Mouse (Mus musculus) CH12.LX (cell line): Measurements from ENCODE around the gene Tiam1. TPM values are rescaled to one million over a fixed set of nuclear protein-coding genes. Genes with fewer than 3 reads are reported as not detected.

Experiments
- DNase-seq: peaks from one replicate; pipeline ENCODE4 v3.0.0-alpha.2; 2013; ENCODE audit errors: extremely low read depth
- H3K27ac ChIP-seq: 2 replicates; pipeline ENCODE4 v1.5.1; 2012; ENCODE audit warnings: low read depth, mild to moderate bottlenecking, control low read depth, moderate library complexity; ENCODE audit not compliant: insufficient read depth
- H3K27me3 ChIP-seq: replicated peaks from 2 replicates; pipeline ENCODE3; 2012; ENCODE audit warnings: inconsistent platforms
- H3K36me3 ChIP-seq, 2 experiments: replicated peaks in 1 of 2; 2 replicates each; pipeline versions ENCODE3 to v1.6.1; 2012; ENCODE audit warnings: inconsistent platforms in 1 of 2, low read length in 1 of 2, mild to moderate bottlenecking in 1 of 2, mixed read lengths in 1 of 2, moderate library complexity in 1 of 2; ENCODE audit not compliant: control insufficient read depth in 1 of 2, insufficient read depth in 1 of 2
- H3K4me1 ChIP-seq, 2 experiments: 2 replicates each; pipeline ENCODE4 v1.6.1; 2012; ENCODE audit warnings: inconsistent platforms in 1 of 2, moderate library complexity in 1 of 2; ENCODE audit not compliant: insufficient read depth in 2 of 2, control insufficient read depth in 1 of 2
- H3K4me2 ChIP-seq: 2 replicates; pipeline ENCODE4 v1.6.1; 2012; ENCODE audit warnings: low read depth, mild to moderate bottlenecking, control low read depth; ENCODE audit not compliant: poor library complexity, insufficient read depth, severe bottlenecking
- H3K4me3 ChIP-seq, 3 experiments: fragments of 150-350 bp in 1 of 3; sonication (generic) in 1 of 3; replicated peaks in 1 of 3; 2 replicates each; pipeline versions ENCODE3 to v1.5.1; 2011 to 2012; ENCODE audit warnings: low read depth in 2 of 3, low read length in 2 of 3, mild to moderate bottlenecking in 2 of 3, moderate library complexity in 2 of 3, control low read depth in 1 of 3, improper control_type of control experiment in 1 of 3, inconsistent platforms in 1 of 3, mixed read lengths in 1 of 3; ENCODE audit not compliant: poor library complexity in 1 of 3
- H3K79me2 ChIP-seq: replicated peaks from 2 replicates; pipeline ENCODE4 v1.6.1; 2012; ENCODE audit warnings: mild to moderate bottlenecking, moderate library complexity; ENCODE audit not compliant: control insufficient read depth, poor library complexity, insufficient read depth, severe bottlenecking; ENCODE audit errors: extremely low read depth
- H3K9ac ChIP-seq: 2 replicates; pipeline ENCODE4 v1.6.1; 2012; ENCODE audit warnings: low read depth, mild to moderate bottlenecking, control low read depth, moderate library complexity; ENCODE audit not compliant: insufficient read depth
- H3K9me3 ChIP-seq: replicated peaks from 2 replicates; pipeline ENCODE3; 2012; ENCODE audit warnings: low read length, inconsistent platforms, mixed read lengths
- CHD1 ChIP-seq: IDR thresholded peaks from 2 replicates; pipeline ENCODE4 v1.6.1; 2012; ENCODE audit warnings: low read depth, low read length, improper control_type of control experiment, inconsistent platforms
- CHD2 ChIP-seq: IDR thresholded peaks from 2 replicates; pipeline ENCODE4 v1.6.1; 2011; ENCODE audit warnings: low read length, improper control_type of control experiment
- CTCF ChIP-seq, 2 experiments: IDR thresholded peaks in 1 of 2; conservative IDR thresholded peaks in 1 of 2; 2 replicates each; pipeline ENCODE4 v1.5.1; 2011 to 2012; ENCODE audit warnings: low read depth in 2 of 2, low read length in 2 of 2, improper control_type of control experiment in 1 of 2, inconsistent platforms in 1 of 2, mild to moderate bottlenecking in 1 of 2, moderate library complexity in 1 of 2
- ELF1 ChIP-seq: IDR thresholded peaks from 2 replicates; pipeline ENCODE4 v1.6.1; 2014; ENCODE audit warnings: low read depth, mild to moderate bottlenecking, inconsistent platforms, low read length, improper control_type of control experiment
- EP300 ChIP-seq: IDR thresholded peaks from 2 replicates; pipeline ENCODE4 v1.6.1; 2011; ENCODE audit warnings: low read length, improper control_type of control experiment
- ETS1 ChIP-seq: conservative IDR thresholded peaks from 2 replicates; pipeline ENCODE4 v1.6.1; 2012; ENCODE audit warnings: low read depth, mild to moderate bottlenecking, inconsistent platforms, low read length, improper control_type of control experiment, moderate library complexity
- GABPA ChIP-seq: IDR thresholded peaks from 2 replicates; pipeline ENCODE4 v1.6.1; 2012; ENCODE audit warnings: low read depth, low read length, improper control_type of control experiment, inconsistent platforms; ENCODE audit not compliant: insufficient replicate concordance
- HCFC1 ChIP-seq: IDR thresholded peaks from 2 replicates; pipeline ENCODE4 v1.6.1; 2012; ENCODE audit warnings: low read depth, mild to moderate bottlenecking, inconsistent platforms, low read length, improper control_type of control experiment
- IRF4 ChIP-seq: IDR thresholded peaks from 2 replicates; pipeline ENCODE4 v1.6.1; 2014; ENCODE audit warnings: low read depth, mild to moderate bottlenecking, inconsistent platforms, low read length, improper control_type of control experiment
- JUND ChIP-seq: conservative IDR thresholded peaks from 2 replicates; pipeline ENCODE4 v1.6.1; 2011; ENCODE audit warnings: low read depth, low read length, improper control_type of control experiment
- MAX ChIP-seq: IDR thresholded peaks from 2 replicates; pipeline ENCODE4 v1.6.1; 2011; ENCODE audit warnings: low read length, improper control_type of control experiment
- MAZ ChIP-seq: IDR thresholded peaks from 2 replicates; pipeline ENCODE4 v1.6.1; 2012; ENCODE audit warnings: low read depth, mild to moderate bottlenecking, inconsistent platforms, low read length, improper control_type of control experiment, moderate library complexity
- MXI1 ChIP-seq: IDR thresholded peaks from 2 replicates; pipeline ENCODE4 v1.6.1; 2011; ENCODE audit warnings: mild to moderate bottlenecking, low read depth, low read length, improper control_type of control experiment
- NRF1 ChIP-seq: IDR thresholded peaks from 2 replicates; pipeline ENCODE4 v1.6.1; 2014; ENCODE audit warnings: low read depth, mild to moderate bottlenecking, inconsistent platforms, low read length, improper control_type of control experiment, moderate library complexity
- POLR2AphosphoS2 ChIP-seq: IDR thresholded peaks from 2 replicates; pipeline ENCODE4 v1.6.1; 2011; ENCODE audit warnings: low read depth, low read length, improper control_type of control experiment
- RAD21 ChIP-seq: IDR thresholded peaks from 2 replicates; pipeline ENCODE4 v1.6.1; 2011; ENCODE audit warnings: low read depth, mild to moderate bottlenecking, low read length, improper control_type of control experiment, moderate library complexity
- RCOR1 ChIP-seq: conservative IDR thresholded peaks from 2 replicates; pipeline ENCODE4 v1.6.1; 2012; ENCODE audit warnings: low read depth, mild to moderate bottlenecking, inconsistent platforms, low read length, improper control_type of control experiment
- SIN3A ChIP-seq: IDR thresholded peaks from 2 replicates; pipeline ENCODE4 v1.6.1; 2012; ENCODE audit warnings: low read length, improper control_type of control experiment, inconsistent platforms
- SMC3 ChIP-seq: IDR thresholded peaks from 2 replicates; pipeline ENCODE4 v1.6.1; 2011; ENCODE audit warnings: low read depth, low read length, improper control_type of control experiment
- TBP ChIP-seq: conservative IDR thresholded peaks from 2 replicates; pipeline ENCODE4 v1.6.1; 2011; ENCODE audit warnings: low read depth, low read length, improper control_type of control experiment
- TCF12 ChIP-seq: IDR thresholded peaks from 2 replicates; pipeline ENCODE4 v1.6.1; 2014; ENCODE audit warnings: low read depth, mild to moderate bottlenecking, inconsistent platforms, low read length, improper control_type of control experiment
- UBTF ChIP-seq: IDR thresholded peaks from 2 replicates; pipeline ENCODE4 v1.6.1; 2012; ENCODE audit warnings: low read depth, mild to moderate bottlenecking, inconsistent platforms, low read length, improper control_type of control experiment, moderate library complexity
- USF2 ChIP-seq: conservative IDR thresholded peaks from 2 replicates; pipeline ENCODE4 v1.6.1; 2011; ENCODE audit warnings: low read depth, low read length, improper control_type of control experiment
- ZKSCAN1 ChIP-seq: IDR thresholded peaks from 2 replicates; pipeline ENCODE4 v1.6.1; 2012; ENCODE audit warnings: low read depth, inconsistent platforms, low read length, improper control_type of control experiment, borderline replicate concordance
- dilution Hi-C: fragments of 300-500 bp; cut with MboI; formaldehyde crosslinking; loops from 2 replicates; pipeline ENCODE4 v1.14.3; 2020; ENCODE audit warnings: low sequenced_read_pairs; ENCODE audit not compliant: extremely low pct_unique_long_range_greater_than_20kb, extremely low pct_ligation_motif_present
- in situ Hi-C: fragments of 300-500 bp; cut with MboI; formaldehyde crosslinking; loops from 3 replicates; pipeline ENCODE4 v1.14.3; 2019; ENCODE audit warnings: low sequenced_read_pairs, low pct_ligation_motif_present, low pct_unique_long_range_greater_than_20kb, mixed read lengths
- polyA plus RNA-seq: library from polyadenylated mRNA; unstranded; fragments of >175 nt; gene quantifications from 2 replicates; pipeline ENCODE4 v1.2.1, GENCODE M21; 2012; ENCODE audit warnings: low read depth; ENCODE audit not compliant: insufficient read length
- total RNA-seq, 2 experiments: library from RNA; depleted of rRNA; stranded (reverse); fragments of 300-350 nt in 1 of 2; fragments of >200 nt in 1 of 2; gene quantifications; 2 replicates each; pipeline ENCODE4 v1.2.3; 2012 to 2014

Tiam1 gene
- total and polyA plus RNA-seq, 3 experiments = 0.03 to 0.40 (median 0.04) TPM

DNA sequence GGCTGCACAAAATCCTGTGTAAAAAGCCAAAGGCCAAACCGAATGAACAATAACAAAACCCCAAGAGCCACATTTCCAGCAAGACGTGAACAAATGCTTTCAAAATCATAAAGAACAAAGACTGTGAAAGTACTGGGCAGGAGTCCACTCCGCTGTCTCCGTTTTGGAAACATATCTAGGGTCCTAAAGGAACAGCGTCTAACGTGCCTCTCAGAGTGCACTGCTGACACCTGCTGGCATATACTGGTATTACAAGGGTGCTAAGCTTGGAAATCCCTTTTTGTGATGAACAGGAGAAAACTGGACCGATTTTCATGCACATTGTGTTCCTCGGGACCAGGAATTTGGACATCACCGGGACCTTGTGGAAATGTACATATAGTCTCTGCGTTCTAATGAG, 24.1 kb upstream of the Tiam1 start:
- H3K4me2 ChIP-seq = no peak overlapping the region
- no peak for TF ChIP-seq EP300
- no peak for TF ChIP-seq HCFC1
- TF ChIP-seq CTCF (conservative IDR thresholded peaks at IDR 0.05 in 1 of 2, IDR thresholded peaks at IDR 0.05 in 1 of 2; ENCODE audit: low read depth in 2 of 2, low read length in 2 of 2) = peak; percentile 87 to 100
- TF ChIP-seq CHD2 = no peak
- no peak for TF ChIP-seq CHD1
- no peak for TF ChIP-seq TCF12
- no peak for TF ChIP-seq MAX
- TF ChIP-seq ZKSCAN1 = no peak
- peak; percentile 92 for TF ChIP-seq RAD21
- no peak for TF ChIP-seq MXI1
- TF ChIP-seq SMC3 = peak; percentile 78
- no peak for TF ChIP-seq ETS1
- TF ChIP-seq IRF4 = no peak
- TF ChIP-seq NRF1 = no peak
- no peak for TF ChIP-seq RCOR1
- 0 out of 2 replicates have a peak, but pooled peaks have one; percentile 39 for TF ChIP-seq SIN3A
- H3K4me1 ChIP-seq = no peaks in the 10 kb centered on the region
- no peak overlapping the region for H3K9ac ChIP-seq
- peak; percentile 78 for DNase-seq
- no peak overlapping the region for H3K27ac ChIP-seq
- H3K4me3 ChIP-seq = no peak overlapping the region
- H3K36me3 ChIP-seq = no peaks in the 10 kb centered on the region
- peaks cover 7% of the 10 kb centered on the region for H3K9me3 ChIP-seq
- dilution Hi-C loops (no loop called here), in situ Hi-C loops (no loop called here)
- H3K79me2 ChIP-seq = no peaks in the 10 kb centered on the region
- H3K27me3 ChIP-seq = peaks cover 39% of the 10 kb centered on the region

DNA sequence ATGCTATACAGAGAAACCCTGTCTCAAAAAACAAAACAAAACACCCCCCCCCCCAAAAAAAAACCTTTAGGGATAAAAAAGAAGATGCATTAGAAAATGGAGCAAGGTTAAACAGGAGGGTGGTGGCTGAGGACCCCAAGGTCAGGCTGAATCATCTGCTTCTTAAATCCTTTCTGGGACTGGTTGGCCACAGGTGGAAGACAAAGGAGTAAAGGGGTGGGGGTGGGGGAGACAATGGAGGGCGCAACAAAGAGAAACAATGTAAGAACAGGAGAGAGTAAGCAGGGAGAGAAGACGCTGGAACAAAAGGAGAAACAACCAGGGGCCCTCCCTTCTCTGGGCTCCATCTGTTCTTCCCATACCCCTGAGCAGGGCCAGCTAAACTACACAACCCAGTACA, 21.9 kb upstream of the Tiam1 start:
- H3K4me3 ChIP-seq = no peak overlapping the region
- H3K27me3 ChIP-seq = peaks cover 50% of the 10 kb centered on the region
- H3K4me1 ChIP-seq = no peaks in the 10 kb centered on the region
- no peaks in the 10 kb centered on the region for H3K36me3 ChIP-seq
- H3K79me2 ChIP-seq = no peaks in the 10 kb centered on the region
- peaks cover 10% of the 10 kb centered on the region for H3K9me3 ChIP-seq
- DNase-seq = no peak
- in situ Hi-C loops (no loop called here), dilution Hi-C loops (no loop called here)
- no peak for TF ChIP-seq ELF1
- TF ChIP-seq TBP = no peak
- no peak for TF ChIP-seq IRF4
- TF ChIP-seq MAZ = no peak
- TF ChIP-seq UBTF = no peak
- TF ChIP-seq GABPA = no peak
- no peak for TF ChIP-seq JUND
- TF ChIP-seq USF2 = no peak
- no peak for TF ChIP-seq ZKSCAN1
- no peak for TF ChIP-seq CHD1
- no peak for TF ChIP-seq POLR2AphosphoS2
- no peak for TF ChIP-seq RCOR1
- TF ChIP-seq CTCF (conservative IDR thresholded peaks at IDR 0.05 in 1 of 2, IDR thresholded peaks at IDR 0.05 in 1 of 2; ENCODE audit: low read depth in 2 of 2, low read length in 2 of 2) = no peak
- no peak for TF ChIP-seq MXI1
- TF ChIP-seq EP300 = no peak
- TF ChIP-seq MAX = no peak
- H3K4me2 ChIP-seq = no peak overlapping the region
- H3K9ac ChIP-seq = no peak overlapping the region
- H3K27ac ChIP-seq = no peak overlapping the region
